Mouse (Mus musculus) bone marrow macrophage, adult 2 months (primary cell): Measurements from ENCODE around the gene Smtnl2.

Source experiments
- CTCF ChIP-seq: IDR thresholded peaks from 2 replicates; pipeline ENCODE4 v1.5.1; 2012; ENCODE audit warnings: low read depth, mild to moderate bottlenecking, low read length, moderate library complexity
- POLR2A ChIP-seq: IDR thresholded peaks from 2 replicates; pipeline ENCODE4 v1.6.1; 2012; ENCODE audit warnings: mild to moderate bottlenecking, low read depth, low read length, borderline replicate concordance

DNA sequence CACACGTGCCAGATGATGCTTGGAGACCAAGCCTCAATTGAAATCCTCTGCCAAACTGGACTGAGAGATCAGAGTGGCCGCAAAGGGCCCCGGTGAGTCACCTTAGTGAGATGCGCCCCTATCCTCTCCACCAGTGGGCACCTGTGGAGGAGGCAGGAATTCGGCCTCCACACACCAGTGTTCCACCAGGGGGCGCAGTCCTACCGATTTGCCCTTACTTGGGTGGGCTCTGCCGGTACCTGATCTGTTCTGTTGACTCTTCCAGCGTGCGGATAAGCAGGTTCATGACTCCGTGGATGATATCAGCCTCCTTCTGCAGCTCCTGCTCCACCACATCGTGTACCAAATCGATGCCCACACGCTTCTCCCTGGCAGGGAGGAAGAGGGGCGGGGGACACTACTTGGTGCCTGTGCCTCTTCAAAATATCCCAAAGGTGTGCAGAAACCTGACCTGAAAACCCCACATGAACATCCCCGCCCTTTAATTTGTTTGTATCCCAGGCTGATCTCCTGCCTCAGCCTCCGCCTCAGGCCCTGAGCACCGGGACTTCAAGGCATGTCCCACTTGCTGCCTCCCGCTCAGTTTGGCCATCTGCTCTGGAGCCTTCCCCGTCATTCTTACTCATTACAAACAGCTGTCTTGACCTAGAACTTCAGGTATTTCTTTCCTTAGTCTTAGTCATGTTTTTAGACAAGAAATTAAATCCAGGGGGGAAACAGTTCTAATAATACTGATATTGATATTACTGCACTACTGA is 56.4 kb downstream of the Smtnl2 start:
- TF ChIP-seq POLR2A, result no peak
- peak; percentile 77 for TF ChIP-seq CTCF
